Mouse (Mus musculus): ENCODE data around the gene Hist1h2ae. TPM values are rescaled to one million over a fixed set of nuclear protein-coding genes. Genes with fewer than 3 reads are reported as not detected.
"Not testable (repeated sequence)": the region's sequence is repeated elsewhere in the genome, so short reads cannot be mapped to it uniquely, and the experiment has no call there.

Hist1h2ae gene
- polyA plus RNA-seq, 1 experiment = 8.9 TPM

DNA sequence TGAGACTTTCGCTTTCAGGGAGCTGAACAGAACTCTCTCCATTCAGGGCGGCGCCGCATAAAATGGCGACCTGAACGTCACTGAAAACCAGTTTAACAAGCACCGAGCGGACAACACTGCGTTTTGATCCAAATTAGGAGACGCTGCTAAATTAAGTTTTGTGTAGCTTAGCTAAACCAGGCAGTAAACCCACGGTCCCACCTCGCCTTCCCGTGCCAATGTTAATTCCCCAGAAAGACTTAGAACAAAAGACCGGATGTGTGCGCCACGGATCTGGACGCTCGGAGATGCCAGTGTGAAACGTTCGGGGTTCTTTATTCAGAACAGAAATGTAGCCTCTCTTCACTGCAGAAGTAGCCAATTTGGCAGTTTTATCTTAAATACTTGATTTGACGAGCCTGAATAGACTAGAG lies 14.0 kb upstream of the Hist1h2ae start:
- no peak for DNase-seq (ENCODE audit: low read depth, low spot score)
- WGBS = under 1% methylated on average over 21 of the region's 21 CpGs

DNA sequence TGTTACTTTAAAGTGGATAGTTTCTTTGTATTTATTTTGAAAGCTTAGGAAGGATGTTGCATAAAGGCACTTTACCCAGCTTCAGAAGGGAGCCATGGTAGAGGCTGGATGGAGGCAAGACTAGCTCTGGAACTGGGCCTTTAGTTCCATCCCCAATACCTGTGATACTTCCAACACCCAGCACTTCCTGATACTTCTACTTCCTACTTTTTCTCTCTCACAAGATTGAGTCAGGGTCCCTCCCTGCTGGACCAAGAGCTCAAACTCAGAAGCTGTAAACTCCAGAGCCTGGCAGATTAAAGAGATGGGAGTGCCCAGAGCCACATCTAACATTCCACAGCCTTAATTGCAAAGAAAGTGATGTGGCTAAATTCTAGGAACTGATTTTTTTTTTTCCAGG lies 13.3 kb upstream of the Hist1h2ae start:
- no peak for DNase-seq (ENCODE audit: low read depth, low spot score)

DNA sequence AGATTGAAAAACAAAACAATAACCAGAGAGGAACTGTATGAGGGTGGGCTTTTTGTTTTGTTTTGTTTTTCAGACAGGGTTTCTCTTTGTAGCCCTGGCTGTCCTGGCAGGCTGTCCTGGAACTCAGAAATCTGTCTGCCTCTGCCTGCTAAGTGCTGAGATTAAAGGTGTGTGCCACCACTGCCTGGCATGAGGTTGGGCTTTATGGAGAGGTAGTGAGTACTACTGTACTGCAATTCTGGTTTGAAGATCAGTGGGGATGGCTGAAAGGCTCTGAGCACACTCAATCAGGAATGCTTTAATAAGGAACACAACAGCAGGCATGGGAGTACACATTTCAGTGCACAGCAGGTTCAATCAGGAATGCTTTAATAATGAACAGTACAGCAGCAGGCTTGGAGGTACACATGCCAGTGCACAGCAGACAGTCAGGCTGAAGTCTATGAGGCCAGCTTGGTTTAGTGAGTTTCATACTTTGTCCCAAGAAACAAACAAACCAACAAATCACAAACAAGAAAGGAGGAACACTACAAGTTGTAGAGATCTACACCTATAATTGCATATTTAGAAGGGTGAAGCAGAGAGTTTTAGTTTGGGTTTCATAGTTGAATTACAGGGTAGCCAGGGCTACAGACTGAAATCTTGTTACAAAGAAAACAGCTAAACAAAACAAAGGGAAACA lies 12.5 kb upstream of the Hist1h2ae start:
- no peak for DNase-seq (ENCODE audit: low read depth, low spot score)

DNA sequence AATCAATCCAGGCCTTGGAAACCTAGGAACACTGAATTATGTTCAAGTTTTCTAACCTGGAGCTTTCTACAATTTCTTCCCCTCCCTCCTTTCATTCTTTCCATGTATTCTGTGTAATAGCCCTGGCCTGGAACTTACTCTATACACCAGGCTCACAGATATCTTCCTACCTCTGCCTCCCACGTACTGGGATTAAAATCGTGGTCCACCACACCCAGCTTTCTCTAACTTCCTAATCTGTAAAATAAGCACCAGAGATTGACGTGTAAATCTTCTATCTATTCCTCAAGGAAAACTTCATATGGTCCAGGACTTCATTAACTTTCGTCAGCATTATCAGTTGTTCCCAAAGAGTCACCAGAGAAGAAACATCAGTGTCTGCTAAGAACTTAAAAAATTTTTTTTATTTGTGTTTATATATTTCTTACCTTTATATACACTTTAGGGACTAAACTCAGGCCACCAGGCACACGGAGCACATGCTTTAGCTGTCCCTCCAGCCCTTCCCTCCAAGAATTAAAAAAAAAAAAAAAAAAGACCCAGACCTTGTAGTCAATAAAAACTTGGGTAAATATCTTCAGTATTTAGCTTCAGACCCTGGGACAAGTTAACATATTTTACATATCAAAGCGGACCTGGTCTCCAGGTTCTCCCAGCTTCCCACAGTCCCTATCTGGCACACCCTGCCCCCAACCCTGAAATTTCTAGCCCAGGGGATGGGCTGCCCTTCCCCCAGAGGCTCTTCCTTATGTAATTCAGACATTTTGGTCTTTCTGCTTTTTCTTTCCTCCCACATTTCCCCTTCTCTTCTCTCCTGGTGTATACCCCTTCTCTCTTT lies 11.4 kb upstream of the Hist1h2ae start:
- no peak for DNase-seq (ENCODE audit: low read depth, low spot score)
- WGBS = 20% methylated on average over 6 of the region's 6 CpGs

DNA sequence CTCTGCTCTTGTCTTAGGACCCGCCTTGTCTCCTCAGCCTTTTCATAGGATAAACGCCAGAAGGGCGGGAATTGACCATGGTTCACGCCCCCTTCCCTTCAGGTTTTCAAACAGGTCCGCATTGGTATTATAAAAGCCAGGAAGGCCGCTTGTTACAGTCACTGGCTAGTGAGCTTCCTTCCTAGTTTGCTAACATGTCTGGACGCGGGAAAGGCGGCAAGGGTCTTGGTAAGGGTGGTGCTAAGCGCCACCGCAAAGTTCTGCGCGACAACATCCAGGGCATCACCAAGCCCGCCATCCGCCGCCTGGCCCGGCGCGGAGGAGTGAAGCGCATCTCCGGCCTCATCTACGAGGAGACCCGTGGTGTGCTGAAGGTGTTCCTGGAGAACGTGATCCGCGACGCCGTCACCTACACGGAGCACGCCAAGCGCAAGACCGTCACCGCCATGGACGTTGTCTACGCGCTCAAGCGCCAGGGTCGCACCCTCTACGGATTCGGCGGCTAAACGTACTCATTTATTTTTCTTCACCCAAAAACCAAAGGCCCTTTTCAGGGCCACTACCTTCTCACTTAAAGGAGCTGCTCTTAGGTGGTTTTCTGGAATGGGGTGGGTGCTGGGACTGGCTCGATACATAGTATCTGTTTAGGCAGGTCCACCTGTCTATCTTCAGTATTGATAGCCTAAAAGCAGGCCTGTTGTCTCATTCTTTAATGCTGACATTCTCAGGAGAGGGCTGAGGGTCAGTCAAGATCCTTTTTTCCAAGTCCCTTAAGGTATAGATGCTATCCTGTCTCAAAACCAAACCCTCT lies 10.6 kb upstream of the Hist1h2ae start, which contains the start of gene Hist1h4d:
TSS of gene Hist1h4d (plus strand) at position 191 of the 811 bp plus-strand sequence.
- DNase-seq (ENCODE audit: low read depth, low spot score) = peak; percentile 96
- WGBS = under 1% methylated on average over 43 of the region's 43 CpGs

DNA sequence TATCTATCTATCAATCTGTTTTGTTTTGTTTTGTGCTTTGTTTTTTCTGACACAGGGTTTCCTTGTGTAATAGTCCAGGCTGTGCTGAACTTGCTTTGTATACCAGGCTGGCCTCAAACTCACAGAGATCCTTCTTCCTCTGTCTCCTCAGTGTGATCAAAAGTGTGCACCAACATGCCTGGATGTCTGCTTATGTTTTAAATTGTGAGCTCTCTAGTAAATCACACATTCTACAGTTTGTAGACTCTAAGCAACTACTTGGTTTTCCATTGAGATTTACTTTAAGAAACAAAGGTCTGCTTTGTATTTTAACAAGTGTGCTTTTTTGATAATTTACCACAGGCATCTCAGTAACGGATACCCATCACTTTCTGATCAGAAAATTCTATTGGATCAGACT lies 6.8 kb upstream of the Hist1h2ae start:
- WGBS = 91% methylated on average over 1 of the region's 1 CpGs
- DNase-seq (ENCODE audit: low read depth, low spot score) = no peak

DNA sequence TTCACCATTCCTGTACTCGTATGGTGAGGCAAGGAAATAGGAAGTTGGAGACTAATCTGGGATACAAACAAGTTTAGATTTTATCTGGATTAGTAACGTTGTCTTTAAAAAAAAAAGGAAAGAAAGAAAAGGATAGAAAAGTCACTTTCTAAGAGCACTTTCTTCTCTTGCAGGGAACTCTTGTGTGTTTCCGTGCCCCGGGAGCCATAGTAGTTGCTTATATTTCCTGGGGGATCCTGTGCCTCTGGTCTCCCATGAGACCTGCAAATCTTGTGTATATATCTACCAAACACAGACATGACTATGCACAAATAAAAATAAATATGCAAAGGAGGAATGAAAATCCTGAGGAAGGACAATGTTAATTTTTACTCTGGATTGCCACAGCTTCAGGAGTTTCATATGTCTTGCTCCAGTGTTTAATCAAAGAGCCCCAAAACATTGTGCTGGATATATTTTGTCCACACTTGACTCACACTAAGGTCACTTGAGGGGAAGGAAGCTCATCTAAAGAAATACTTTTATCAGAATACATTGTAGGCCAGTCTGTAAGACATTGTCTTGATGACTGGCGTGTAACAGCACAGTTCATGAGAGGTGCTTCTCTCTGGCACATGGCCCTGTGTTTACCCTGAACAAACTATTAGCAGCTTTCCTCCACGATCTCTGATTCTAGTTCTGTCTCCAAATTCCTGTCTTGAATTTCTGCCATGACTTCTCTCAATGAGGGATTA lies 6.1 kb upstream of the Hist1h2ae start:
- 51% methylated on average over 6 of the region's 6 CpGs for WGBS
- DNase-seq (ENCODE audit: low read depth, low spot score) = no peak

DNA sequence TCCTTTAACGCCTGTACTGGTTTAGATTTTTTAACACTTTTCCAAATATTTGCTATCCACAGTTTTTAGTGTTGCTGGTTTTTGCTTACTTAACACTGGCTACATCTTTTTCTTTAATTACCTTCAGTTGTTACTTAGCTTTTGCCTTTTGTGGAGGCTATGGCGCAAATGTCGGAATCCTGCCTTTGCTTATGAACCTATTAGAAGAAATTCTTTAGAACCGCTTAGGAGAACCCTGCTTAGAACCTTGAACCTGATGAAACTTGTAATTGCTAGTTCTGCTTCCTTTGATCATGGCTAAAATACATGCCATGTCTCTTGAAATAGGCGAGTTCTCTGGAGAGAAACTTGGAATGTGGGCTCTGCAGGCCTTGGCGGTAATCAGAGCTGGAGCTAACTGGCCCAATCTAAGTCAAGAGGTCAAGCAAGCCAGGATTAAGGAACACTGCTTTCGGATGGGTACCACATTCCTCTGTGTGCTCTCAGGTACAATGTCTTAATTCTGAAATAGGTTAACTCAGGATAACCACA lies 5.4 kb upstream of the Hist1h2ae start:
- 47% methylated on average over 7 of the region's 7 CpGs for WGBS
- DNase-seq (ENCODE audit: low read depth, low spot score) = no peak

DNA sequence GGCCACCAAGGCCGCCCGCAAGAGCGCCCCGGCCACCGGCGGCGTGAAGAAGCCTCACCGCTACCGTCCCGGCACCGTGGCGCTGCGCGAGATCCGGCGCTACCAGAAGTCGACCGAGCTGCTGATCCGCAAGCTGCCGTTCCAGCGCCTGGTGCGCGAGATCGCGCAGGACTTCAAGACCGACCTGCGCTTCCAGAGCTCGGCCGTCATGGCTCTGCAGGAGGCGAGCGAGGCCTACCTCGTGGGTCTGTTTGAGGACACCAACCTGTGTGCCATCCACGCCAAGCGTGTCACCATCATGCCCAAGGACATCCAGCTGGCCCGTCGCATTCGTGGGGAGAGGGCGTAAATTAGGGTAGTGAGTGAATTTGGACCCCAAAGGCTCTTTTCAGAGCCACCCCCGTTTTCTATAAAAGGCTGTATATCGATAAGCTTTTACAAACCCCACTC lies 4.9 kb upstream of the Hist1h2ae start:
- DNase-seq (ENCODE audit: low read depth, low spot score) = not testable (repeated sequence)
- WGBS = 4% methylated on average over 13 of the region's 40 CpGs

DNA sequence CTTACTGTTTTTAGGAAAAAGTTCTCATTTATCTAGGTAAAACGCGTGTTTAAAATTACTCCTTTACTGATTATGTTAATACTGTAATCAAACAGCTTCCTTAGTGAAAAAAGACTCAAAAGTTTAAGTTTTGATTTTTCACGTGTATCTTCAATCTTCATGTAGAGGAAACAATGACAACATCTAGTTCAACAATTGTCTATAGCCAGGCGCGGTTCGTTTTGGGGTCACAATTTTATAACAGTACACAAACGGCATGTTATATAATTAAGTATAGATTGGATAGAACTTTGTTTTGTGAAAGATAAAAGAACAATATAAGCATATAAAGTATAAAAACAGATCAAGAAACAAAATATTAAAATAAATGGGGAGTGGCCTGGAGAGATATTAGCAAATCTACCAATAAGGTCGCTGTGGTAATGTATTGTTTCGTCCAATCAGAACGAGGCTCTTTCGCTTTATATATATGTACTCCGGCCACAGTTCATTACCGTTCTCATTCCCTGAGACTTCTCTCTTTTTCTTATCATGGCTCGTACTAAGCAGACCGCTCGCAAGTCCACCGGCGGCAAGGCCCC lies 4.3 kb upstream of the Hist1h2ae start, which contains the start of gene Hist1h3d:
TSS of gene Hist1h3d (plus strand) at position 493 of the 581 bp plus-strand sequence.
- DNase-seq (ENCODE audit: low read depth, low spot score) = no peak
- WGBS = 1% methylated on average over 18 of the region's 18 CpGs

DNA sequence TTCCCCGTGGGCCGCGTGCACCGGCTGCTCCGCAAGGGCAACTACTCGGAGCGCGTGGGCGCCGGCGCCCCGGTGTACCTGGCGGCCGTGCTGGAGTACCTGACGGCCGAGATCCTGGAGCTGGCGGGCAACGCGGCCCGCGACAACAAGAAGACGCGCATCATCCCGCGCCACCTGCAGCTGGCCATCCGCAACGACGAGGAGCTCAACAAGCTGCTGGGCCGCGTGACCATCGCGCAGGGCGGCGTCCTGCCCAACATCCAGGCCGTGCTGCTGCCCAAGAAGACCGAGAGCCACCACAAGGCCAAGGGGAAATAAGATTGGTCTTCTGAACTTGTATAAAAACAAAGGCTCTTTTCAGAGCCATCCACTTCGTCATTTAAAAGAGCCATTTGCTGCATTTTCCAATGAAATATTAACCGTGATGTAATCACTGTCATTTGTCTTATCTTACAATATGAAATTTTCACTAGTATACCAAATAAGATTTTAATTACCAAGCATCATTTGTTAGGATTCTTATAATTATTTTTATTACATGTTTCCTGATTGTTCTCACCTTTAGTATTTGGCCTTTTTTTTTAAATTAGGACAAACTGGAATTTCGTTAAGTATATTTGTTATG lies 3.6 kb upstream of the Hist1h2ae start:
- 1% methylated on average over 14 of the region's 39 CpGs for WGBS
- DNase-seq (ENCODE audit: low read depth, low spot score) = not testable (repeated sequence)

DNA sequence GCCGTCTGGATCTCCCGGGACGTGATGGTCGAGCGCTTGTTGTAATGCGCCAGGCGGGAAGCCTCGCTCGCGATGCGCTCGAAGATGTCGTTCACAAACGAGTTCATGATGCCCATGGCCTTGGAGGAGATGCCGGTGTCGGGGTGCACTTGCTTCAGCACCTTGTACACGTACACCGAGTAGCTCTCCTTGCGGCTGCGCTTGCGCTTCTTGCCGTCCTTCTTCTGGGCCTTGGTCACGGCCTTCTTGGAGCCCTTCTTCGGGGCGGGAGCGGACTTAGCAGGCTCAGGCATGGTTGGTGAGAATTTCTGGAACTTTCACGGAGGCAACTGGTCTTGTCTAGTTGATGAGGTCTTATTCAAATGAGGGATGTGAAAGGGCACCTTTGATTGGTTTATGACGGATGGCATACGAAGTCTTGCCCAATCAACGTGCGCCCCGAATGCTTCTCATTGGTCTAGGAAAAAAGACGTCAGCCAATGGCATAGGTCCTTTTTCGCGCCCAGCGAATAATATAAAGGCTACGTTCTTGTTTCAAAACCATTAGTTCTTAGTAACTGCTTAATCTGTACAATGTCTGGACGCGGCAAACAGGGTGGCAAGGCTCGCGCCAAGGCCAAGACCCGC lies 3.0 kb upstream of the Hist1h2ae start, which contains the start of the genes Hist1h2bf and Hist1h2ad:
TSS of gene Hist1h2bf (minus strand) at position 299 of the 627 bp plus-strand sequence.
TSS of gene Hist1h2ad (plus strand) at position 484 of the 627 bp plus-strand sequence.
- DNase-seq (ENCODE audit: low read depth, low spot score) = peak; percentile 92

DNA sequence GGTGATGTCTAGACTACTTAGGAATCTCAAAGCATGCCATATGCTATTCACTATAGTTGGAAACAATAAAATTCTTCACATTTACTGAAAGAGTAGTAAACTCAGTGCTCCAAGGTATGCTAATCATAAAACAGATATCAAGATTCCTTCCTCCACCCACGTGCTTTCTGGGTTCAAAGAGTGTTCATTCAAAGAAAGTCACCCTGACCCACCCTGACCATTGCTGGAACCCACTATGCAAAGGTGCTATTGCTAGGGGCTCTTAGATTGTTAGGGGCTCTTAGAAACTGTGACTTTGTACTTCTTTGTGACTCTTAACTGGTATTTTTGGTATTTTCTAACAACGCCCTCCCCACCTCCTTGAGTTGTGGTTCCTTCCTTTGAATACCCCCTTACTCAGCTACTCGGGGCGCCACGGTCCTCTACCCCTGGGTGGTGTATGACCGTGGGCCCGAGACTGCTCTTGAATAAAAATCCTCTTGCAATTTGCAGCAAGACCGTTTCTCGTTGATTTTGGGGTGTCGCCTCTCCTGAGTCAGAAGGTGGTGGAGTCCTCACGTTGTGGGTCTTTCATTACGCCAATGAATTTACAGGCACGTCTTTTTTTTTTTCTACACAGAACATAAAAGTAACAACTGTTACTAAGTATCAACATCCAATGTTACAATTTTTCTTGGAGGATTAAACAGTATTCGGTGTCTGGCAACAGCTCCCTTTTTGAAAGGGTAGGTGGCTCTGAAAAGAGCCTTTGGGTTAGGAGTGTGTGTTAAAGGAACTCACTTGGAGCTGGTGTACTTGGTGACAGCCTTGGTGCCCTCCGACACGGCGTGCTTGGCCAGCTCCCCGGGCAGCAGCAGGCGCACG lies 2.2 kb upstream of the Hist1h2ae start:
- WGBS = 8% methylated on average over 20 of the region's 20 CpGs
- DNase-seq (ENCODE audit: low read depth, low spot score) = not testable (repeated sequence)

More for the DNA sequence above, 3.0 kb upstream of the Hist1h2ae start, which contains the start of the genes Hist1h2bf and Hist1h2ad:
- under 1% methylated on average over 42 of the region's 42 CpGs for WGBS

DNA sequence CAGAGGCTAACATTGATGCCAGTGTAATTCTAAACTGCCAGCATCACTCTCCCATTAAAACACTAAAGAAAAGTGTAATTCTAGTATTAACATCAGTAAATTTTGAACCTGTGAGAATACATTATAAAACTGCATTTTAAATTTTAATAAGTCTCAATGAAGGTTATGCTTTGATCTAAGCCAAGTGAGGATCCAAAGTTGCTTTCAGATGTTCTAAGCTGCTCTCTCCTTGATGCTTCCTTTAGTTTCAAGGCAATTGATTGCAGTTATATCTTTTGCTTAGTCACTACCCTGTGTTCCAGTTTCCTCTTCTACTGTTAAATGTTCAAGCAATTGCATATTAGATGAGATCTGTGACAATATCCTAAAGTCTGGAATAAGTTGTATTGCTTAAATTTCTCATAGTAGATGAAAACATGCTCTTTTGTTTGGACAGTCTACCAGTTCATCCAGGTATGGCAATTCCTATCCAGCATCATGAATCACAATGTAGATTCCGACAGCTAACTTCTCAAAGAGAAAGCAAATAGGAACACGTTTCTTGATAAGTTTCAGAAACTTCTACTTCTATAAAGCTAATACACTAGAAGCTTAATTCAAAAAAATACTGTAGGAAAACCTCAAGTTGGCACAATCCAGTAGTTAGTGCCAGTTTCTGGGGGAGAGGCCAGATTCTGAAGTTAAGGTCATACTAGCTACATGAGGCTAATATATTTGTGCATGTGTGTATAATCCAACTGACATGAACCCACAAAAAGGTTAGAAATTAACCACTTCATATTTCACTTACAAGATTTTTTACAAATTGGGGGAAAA lies 1.4 kb upstream of the Hist1h2ae start:
- 18% methylated on average over 2 of the region's 2 CpGs for WGBS
- DNase-seq (ENCODE audit: low read depth, low spot score) = no peak

DNA sequence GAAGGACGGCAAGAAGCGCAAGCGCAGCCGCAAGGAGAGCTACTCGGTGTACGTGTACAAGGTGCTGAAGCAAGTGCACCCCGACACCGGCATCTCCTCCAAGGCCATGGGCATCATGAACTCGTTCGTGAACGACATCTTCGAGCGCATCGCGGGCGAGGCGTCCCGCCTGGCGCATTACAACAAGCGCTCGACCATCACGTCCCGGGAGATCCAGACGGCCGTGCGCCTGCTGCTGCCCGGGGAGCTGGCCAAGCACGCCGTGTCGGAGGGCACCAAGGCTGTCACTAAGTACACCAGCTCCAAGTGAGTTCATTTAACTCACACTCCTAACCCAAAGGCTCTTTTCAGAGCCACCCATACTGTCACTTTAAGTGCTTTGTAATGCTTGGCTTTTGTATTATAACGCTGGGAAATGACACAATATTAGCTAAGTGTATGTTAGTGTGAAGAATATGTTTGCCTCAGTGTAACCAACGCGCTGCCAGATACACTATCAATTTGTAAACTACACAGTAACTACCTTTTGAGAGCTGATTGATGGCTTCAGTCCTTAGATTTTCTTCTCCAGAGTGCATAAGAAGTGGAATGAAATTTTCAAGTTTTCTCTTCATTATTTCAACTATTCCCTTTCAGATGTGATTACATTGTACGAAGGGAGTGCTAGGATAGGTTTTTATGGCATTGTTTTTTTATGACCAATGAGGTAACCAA lies 641 bp upstream of the Hist1h2ae start:
- WGBS = under 1% methylated on average over 15 of the region's 34 CpGs
- not testable (repeated sequence) for DNase-seq (ENCODE audit: low read depth, low spot score)

All from large intestine, adult 2 months (tissue).